Mouse (Mus musculus) adrenal gland, adult 18-20 months (tissue): ENCODE measurements around the gene Smpd2. TPM values are rescaled to one million over a fixed set of nuclear protein-coding genes. Genes with fewer than 3 reads are reported as not detected.

ENCODE experiments used
- DNase-seq, 2 experiments: peaks; one replicate each; pipeline ENCODE4 v3.0.0; 2021 to 2022; ENCODE audit warnings: low spot score in 2 of 2
- total RNA-seq, 2 experiments: library from RNA; stranded (reverse); gene quantifications; 1 replicate in 1 of 2; 2 replicates in 1 of 2; pipeline ENCODE4 v1.2.3; 2021

Gene Smpd2
- total RNA-seq, 2 experiments from 2014 or later: 17.4 to 22.2 TPM

GRCm38 (mm10) chr10:41459990-41460389 is 30.2 kb downstream of the Smpd2 start:
- no peak for DNase-seq

- DNase-seq: no peak
Measured at GRCm38 (mm10) chr10:41452791-41453190, 37.4 kb downstream of the Smpd2 start.

- no peak for DNase-seq
Measured at GRCm38 (mm10) chr10:41451656-41452055, 38.5 kb downstream of the Smpd2 start.

- DNase-seq: no peak
Measured at GRCm38 (mm10) chr10:41450780-41451522, 39.2 kb downstream of the Smpd2 start.

- DNase-seq: peak; percentile 95
Measured at GRCm38 (mm10) chr10:41450137-41450670, 40.0 kb downstream of the Smpd2 start, which contains the start of gene Zbtb24. Gene Zbtb24 (plus strand): TSS chr10:41450383.

GRCm38 (mm10) chr10:41449684-41450083 is 40.5 kb downstream of the Smpd2 start:
- no peak for DNase-seq

- no peak for DNase-seq
Measured at GRCm38 (mm10) chr10:41448216-41448615, 42.0 kb downstream of the Smpd2 start.

Other genes starting within 250 kb of the Smpd2 start
- 10 to 100 TPM; 13.8 to 17.7 TPM for gene Fig4, start 187.1 kb downstream of the Smpd2 start, total RNA-seq
- under 1 TPM in 1 of 2 experiments, not detected in 1; 0.10 TPM for gene Ak9, start 186.4 kb downstream of the Smpd2 start, total RNA-seq
- 10 to 100 TPM; 17.0 to 20.3 TPM for gene Zbtb24, start 40.0 kb downstream of the Smpd2 start, total RNA-seq
- gene Mical1, start 14.1 kb downstream of the Smpd2 start, total RNA-seq: 10 to 100 TPM in 1 of 2 experiments, 1 to 10 TPM in 1; 8.8 to 15.2 TPM
- gene Ppil6, start 70 bp upstream of the Smpd2 start, total RNA-seq: under 1 TPM; 0.43 to 0.64 TPM
- 100 to 1,000 TPM; 213 to 232 TPM for gene Cd164, start 29.0 kb upstream of the Smpd2 start, total RNA-seq
- 1 to 10 TPM in 1 of 2 experiments, under 1 TPM in 1; 0.36 to 1.7 TPM for gene Ccdc162, start 226.3 kb upstream of the Smpd2 start, total RNA-seq